Mouse (Mus musculus) midbrain, embryonic 10.5 days (tissue): ENCODE data around the gene Nbr1. TPM values are rescaled to one million over a fixed set of nuclear protein-coding genes. Genes with fewer than 3 reads are reported as not detected.

Experiments
- DNase-seq: peaks from one replicate; pipeline ENCODE4 v3.0.0-alpha.2; 2017; ENCODE audit warnings: low spot score
- H3K27ac ChIP-seq: fragments of 300-500 bp; sonication (generic); replicated peaks from 2 replicates; pipeline ENCODE4 v1.5.1; 2016; ENCODE audit warnings: mild to moderate bottlenecking
- H3K27me3 ChIP-seq: fragments of 300-500 bp; sonication (generic); 2 replicates; pipeline ENCODE4 v1.6.1; 2016; ENCODE audit warnings: low read depth, mild to moderate bottlenecking; ENCODE audit not compliant: poor library complexity, severe bottlenecking
- H3K36me3 ChIP-seq: fragments of 300-500 bp; sonication (generic); 2 replicates; pipeline ENCODE4 v1.6.1; 2016; ENCODE audit warnings: mild to moderate bottlenecking, moderate library complexity
- H3K4me1 ChIP-seq: fragments of 300-500 bp; sonication (generic); 2 replicates; pipeline ENCODE4 v1.6.1; 2016
- H3K4me3 ChIP-seq: fragments of 300-500 bp; sonication (generic); 2 replicates; pipeline ENCODE4 v1.5.1; 2016; ENCODE audit warnings: mild to moderate bottlenecking, moderate library complexity
- H3K9me3 ChIP-seq: fragments of 300-500 bp; sonication (generic); replicated peaks from 2 replicates; pipeline ENCODE4 v1.6.1; 2016; ENCODE audit warnings: mild to moderate bottlenecking
- WGBS: fragments of 180-500 bp; shearing (Covaris S2); methylation state at CpG from one replicate; pipeline ENCODE4 v1.1.7; 2016; 5-methylcytosine and 5-hydroxymethylcytosine counted together
- polyA plus RNA-seq: library from polyadenylated mRNA; unstranded; fragments of >200 nt; fragmentation: Nextera tagmentation; extraction: Ambion mirVana; gene quantifications from 2 replicates; pipeline ENCODE4 v1.2.1, GENCODE M21; 2016

Gene Nbr1
- 69.9 and 83.7 TPM in 2 replicates for polyA plus RNA-seq

GRCm38 (mm10) chr11:101551751-101552475, at the start of gene Nbr1, which contains the start of gene Brca1:
Gene Nbr1 (plus strand): TSS chr11:101552149.
Gene Brca1 (minus strand): TSS chr11:101551955.
- Histone ChIP-seq H3K36me3 (peaks cover 47% of the 10 kb centered on the region), H3K4me1 (peaks cover 26% of the 10 kb centered on the region), H3K27me3 (no peaks in the 10 kb centered on the region), H3K9me3 (no peaks in the 10 kb centered on the region), H3K27ac (peak within 1 kb of the TSS; percentile 98), H3K4me3 (peak within 1 kb of the TSS; percentile 72)
- DNase-seq = peak; percentile 97
- under 1% methylated on average over 43 of the region's 43 CpGs for WGBS

GRCm38 (mm10) chr11:101506269-101506780, 45.6 kb upstream of the Nbr1 start:
- no peak overlapping the region for H3K4me3 ChIP-seq
- no peaks in the 10 kb centered on the region for H3K4me1 ChIP-seq
- no peak overlapping the region for H3K27ac ChIP-seq
- no peaks in the 10 kb centered on the region for H3K9me3 ChIP-seq
- WGBS = 89% methylated on average over 5 of the region's 5 CpGs
- peaks cover 99% of the 10 kb centered on the region for H3K36me3 ChIP-seq
- no peaks in the 10 kb centered on the region for H3K27me3 ChIP-seq
- no peak for DNase-seq

- Histone ChIP-seq H3K9me3 (no peaks in the 10 kb centered on the region), H3K36me3 (peaks cover 98% of the 10 kb centered on the region), H3K4me1 (no peaks in the 10 kb centered on the region), H3K27ac (no peak overlapping the region), H3K4me3 (no peak overlapping the region), H3K27me3 (no peaks in the 10 kb centered on the region)
- no peak for DNase-seq
- 95% methylated on average over 7 of the region's 7 CpGs for WGBS
These were observed 44.9 kb upstream of the Nbr1 start for GRCm38 (mm10) chr11:101507090-101507489.

- WGBS = 88% methylated on average over 5 of the region's 5 CpGs
- Histone ChIP-seq H3K9me3 (no peaks in the 10 kb centered on the region), H3K4me1 (no peaks in the 10 kb centered on the region), H3K36me3 (peaks cover 71% of the 10 kb centered on the region), H3K4me3 (no peak overlapping the region), H3K27ac (no peak overlapping the region), H3K27me3 (no peaks in the 10 kb centered on the region)
- DNase-seq = no peak
These were observed 33.0 kb upstream of the Nbr1 start for GRCm38 (mm10) chr11:101518937-101519336.

GRCm38 (mm10) chr11:101519364-101519763, 32.6 kb upstream of the Nbr1 start:
- Histone ChIP-seq H3K27me3 (no peaks in the 10 kb centered on the region), H3K9me3 (no peaks in the 10 kb centered on the region), H3K4me3 (no peak overlapping the region), H3K27ac (no peak overlapping the region), H3K36me3 (peaks cover 71% of the 10 kb centered on the region), H3K4me1 (no peaks in the 10 kb centered on the region)
- 87% methylated on average over 6 of the region's 6 CpGs for WGBS
- no peak for DNase-seq

- no peaks in the 10 kb centered on the region for H3K27me3 ChIP-seq
- H3K27ac ChIP-seq = no peak overlapping the region
- no peaks in the 10 kb centered on the region for H3K9me3 ChIP-seq
- H3K4me1 ChIP-seq = no peaks in the 10 kb centered on the region
- no peak overlapping the region for H3K4me3 ChIP-seq
- WGBS = 97% methylated on average over 8 of the region's 8 CpGs
- no peak for DNase-seq
- peaks cover 86% of the 10 kb centered on the region for H3K36me3 ChIP-seq
These were observed 27.5 kb upstream of the Nbr1 start for GRCm38 (mm10) chr11:101524446-101524845.

- peaks cover 92% of the 10 kb centered on the region for H3K36me3 ChIP-seq
- WGBS = 94% methylated on average over 10 of the region's 10 CpGs
- H3K27ac ChIP-seq = no peak overlapping the region
- no peak for DNase-seq
- H3K4me1 ChIP-seq = no peaks in the 10 kb centered on the region
- no peak overlapping the region for H3K4me3 ChIP-seq
- H3K9me3 ChIP-seq = no peaks in the 10 kb centered on the region
- no peaks in the 10 kb centered on the region for H3K27me3 ChIP-seq
These were observed 26.9 kb upstream of the Nbr1 start for GRCm38 (mm10) chr11:101525056-101525455.

GRCm38 (mm10) chr11:101525936-101526595, 25.9 kb upstream of the Nbr1 start:
- no peaks in the 10 kb centered on the region for H3K9me3 ChIP-seq
- peaks cover 96% of the 10 kb centered on the region for H3K36me3 ChIP-seq
- H3K4me3 ChIP-seq = no peak overlapping the region
- no peaks in the 10 kb centered on the region for H3K27me3 ChIP-seq
- no peak overlapping the region for H3K27ac ChIP-seq
- 93% methylated on average over 9 of the region's 9 CpGs for WGBS
- no peaks in the 10 kb centered on the region for H3K4me1 ChIP-seq
- DNase-seq = no peak

GRCm38 (mm10) chr11:101526686-101527085, 25.3 kb upstream of the Nbr1 start:
- peaks cover 98% of the 10 kb centered on the region for H3K36me3 ChIP-seq
- no peak overlapping the region for H3K27ac ChIP-seq
- no peaks in the 10 kb centered on the region for H3K27me3 ChIP-seq
- no peak for DNase-seq
- H3K4me1 ChIP-seq = no peaks in the 10 kb centered on the region
- no peak overlapping the region for H3K4me3 ChIP-seq
- WGBS = 88% methylated on average over 4 of the region's 4 CpGs
- H3K9me3 ChIP-seq = no peaks in the 10 kb centered on the region

GRCm38 (mm10) chr11:101543533-101543932, 8.4 kb upstream of the Nbr1 start:
- WGBS = 93% methylated on average over 9 of the region's 9 CpGs
- Histone ChIP-seq H3K36me3 (peaks cover 86% of the 10 kb centered on the region), H3K4me1 (peaks cover 7% of the 10 kb centered on the region), H3K27ac (no peak overlapping the region), H3K27me3 (no peaks in the 10 kb centered on the region), H3K9me3 (no peaks in the 10 kb centered on the region), H3K4me3 (no peak overlapping the region)
- no peak for DNase-seq

- Histone ChIP-seq H3K4me1 (peaks cover 7% of the 10 kb centered on the region), H3K36me3 (peaks cover 87% of the 10 kb centered on the region), H3K27ac (no peak overlapping the region), H3K27me3 (no peaks in the 10 kb centered on the region), H3K4me3 (no peak overlapping the region), H3K9me3 (no peaks in the 10 kb centered on the region)
- no peak for DNase-seq
- WGBS = 93% methylated on average over 1 of the region's 1 CpGs
These were observed 7.8 kb upstream of the Nbr1 start for GRCm38 (mm10) chr11:101544132-101544531.

GRCm38 (mm10) chr11:101548526-101548925, 3.4 kb upstream of the Nbr1 start:
- H3K36me3 ChIP-seq = peaks cover 57% of the 10 kb centered on the region
- no peak overlapping the region for H3K4me3 ChIP-seq
- no peaks in the 10 kb centered on the region for H3K9me3 ChIP-seq
- no peak overlapping the region for H3K27ac ChIP-seq
- DNase-seq = no peak
- H3K4me1 ChIP-seq = peaks cover 17% of the 10 kb centered on the region
- H3K27me3 ChIP-seq = no peaks in the 10 kb centered on the region
